Mouse (Mus musculus) kidney, postnatal 0 days (tissue): ENCODE measurements around the gene Wdr5. TPM values are rescaled to one million over a fixed set of nuclear protein-coding genes. Genes with fewer than 3 reads are reported as not detected.

Experiments
- ATAC-seq: fragments of 200-750 bp; cut with Nextera tagmentation; replicated peaks from 2 replicates; pipeline ENCODE4 v1.8.0; 2017; ENCODE audit warnings: low read depth, moderate number of reproducible peaks, moderate TSS enrichment, moderate library complexity; ENCODE audit not compliant: low FRiP score
- DNase-seq: peaks from one replicate; pipeline ENCODE4 v3.0.0-alpha.2; 2016; ENCODE audit warnings: low spot score
- H3K27ac ChIP-seq: fragments of 300-500 bp; sonication (generic); 2 replicates; pipeline ENCODE4 v1.5.1; 2014; ENCODE audit warnings: mild to moderate bottlenecking
- H3K27me3 ChIP-seq: fragments of 300-500 bp; sonication (generic); 2 replicates; pipeline ENCODE4 v1.6.1; 2014; ENCODE audit warnings: low read length, mixed read lengths; ENCODE audit not compliant: insufficient read depth
- H3K36me3 ChIP-seq: fragments of 300-500 bp; sonication (generic); 2 replicates; pipeline ENCODE4 v1.6.1; 2014; ENCODE audit warnings: low read length, mixed read lengths; ENCODE audit not compliant: insufficient read depth
- H3K4me1 ChIP-seq: fragments of 300-500 bp; sonication (generic); replicated peaks from 2 replicates; pipeline ENCODE4 v1.6.1; 2014; ENCODE audit warnings: antibody characterized with exemption, low read length, mixed read lengths; ENCODE audit not compliant: insufficient read depth
- H3K4me2 ChIP-seq: fragments of 300-500 bp; sonication (generic); 2 replicates; pipeline ENCODE4 v1.6.1; 2014; ENCODE audit warnings: mild to moderate bottlenecking, low read length, moderate library complexity, mixed read lengths
- H3K4me3 ChIP-seq: fragments of 300-500 bp; sonication (generic); replicated peaks from 2 replicates; pipeline ENCODE4 v1.5.1; 2014; ENCODE audit warnings: low read depth, low read length
- H3K9ac ChIP-seq: fragments of 300-500 bp; sonication (generic); 2 replicates; pipeline ENCODE4 v1.6.1; 2014; ENCODE audit warnings: low read depth, low read length
- H3K9me3 ChIP-seq: fragments of 300-500 bp; sonication (generic); replicated peaks from 2 replicates; pipeline ENCODE4 v1.6.1; 2016; ENCODE audit warnings: low read length, inconsistent platforms, mixed read lengths
- CTCF ChIP-seq: IDR thresholded peaks from 2 replicates; pipeline ENCODE4 v1.5.1; 2016; ENCODE audit warnings: antibody characterized with exemption, low read depth, mild to moderate bottlenecking, moderate library complexity
- WGBS: fragments of 180-500 bp; shearing (Covaris S2); extraction: QIAGEN DNeasy Blood & Tissue Kit; methylation state at CpG from one replicate; pipeline ENCODE4 v1.1.7; 2014; 5-methylcytosine and 5-hydroxymethylcytosine counted together
- polyA plus RNA-seq: library from polyadenylated mRNA; unstranded; fragments of >200 nt; fragmentation: Nextera tagmentation; extraction: Ambion mirVana; gene quantifications from 2 replicates; pipeline ENCODE4 v1.2.1, GENCODE M21; 2015

Wdr5 gene
- polyA plus RNA-seq, 1 experiment from 2014 or later, result 43.0 TPM

GRCm38 (mm10) chr2:27473911-27474310 lies 41.0 kb upstream of the Wdr5 start:
- ATAC-seq, result no peak
- Histone ChIP-seq H3K4me3 (peak overlapping the region; percentile 96), H3K27me3 (no peaks in the 10 kb centered on the region), H3K27ac (peak overlapping the region; percentile 98; the same call in 1 of the 2 replicates), H3K36me3 (no peaks in the 10 kb centered on the region), H3K4me2 (peak overlapping the region; percentile 72), H3K4me1 (peaks cover 30% of the 10 kb centered on the region), H3K9me3 (no peaks in the 10 kb centered on the region), H3K9ac (peak overlapping the region; percentile 93)
- WGBS, result 9% methylated on average over 4 of the region's 4 CpGs
- no peak for TF ChIP-seq CTCF
- no peak for DNase-seq

DNA sequence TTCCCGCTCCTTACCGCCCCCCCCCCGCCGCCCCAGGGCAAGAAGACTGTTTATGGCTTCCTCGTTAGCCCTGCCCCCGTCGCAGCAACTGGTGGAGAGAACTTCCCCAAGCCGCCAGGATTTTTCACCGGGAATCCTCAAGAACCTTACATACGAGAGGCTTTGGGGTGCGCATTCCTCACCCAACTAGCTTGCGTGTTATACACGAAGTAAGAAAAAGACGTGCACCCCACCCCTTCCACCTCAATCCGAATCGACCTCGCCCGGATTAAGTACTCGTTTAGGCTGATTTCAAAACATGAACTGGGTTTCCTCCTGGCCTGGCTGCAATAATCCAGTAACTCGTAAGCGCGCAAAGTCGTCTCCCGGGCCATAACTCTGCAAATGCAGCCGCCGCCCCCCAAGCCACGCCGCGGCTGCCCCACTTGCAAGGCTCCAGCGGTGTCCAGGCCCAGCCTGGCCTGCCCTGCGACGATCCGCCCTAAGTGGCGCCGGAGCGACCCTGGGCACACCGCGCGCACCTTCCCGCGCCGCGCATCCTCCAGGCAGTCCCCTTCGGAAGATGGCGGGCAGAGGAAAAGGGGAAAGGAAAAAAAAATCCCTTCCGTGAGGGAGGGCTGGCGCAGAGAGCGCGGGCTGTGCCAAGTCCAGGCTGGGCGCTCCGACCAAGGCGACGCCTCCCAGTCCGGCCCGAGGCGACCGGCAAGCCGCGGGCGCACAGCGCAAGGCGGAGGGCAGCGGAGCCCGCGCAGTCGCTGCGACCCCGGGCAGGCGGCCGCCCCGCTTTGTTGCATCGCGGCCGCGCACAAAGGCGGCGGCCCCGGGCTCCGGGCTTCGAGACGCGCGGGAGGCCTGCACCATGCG lies 40.1 kb upstream of the Wdr5 start:
- H3K4me1 ChIP-seq, result peaks cover 24% of the 10 kb centered on the region
- H3K36me3 ChIP-seq, result no peaks in the 10 kb centered on the region
- H3K27me3 ChIP-seq, result no peaks in the 10 kb centered on the region
- no peaks in the 10 kb centered on the region for H3K9me3 ChIP-seq
- no peak for TF ChIP-seq CTCF
- peak overlapping the region; percentile 93 for H3K9ac ChIP-seq
- ATAC-seq, result peak; percentile 18
- peak overlapping the region; percentile 72 for H3K4me2 ChIP-seq
- under 1% methylated on average over 79 of the region's 84 CpGs for WGBS
- DNase-seq, result peak; percentile 54
- H3K27ac ChIP-seq, result peak overlapping the region; percentile 98
- peak overlapping the region; percentile 96 for H3K4me3 ChIP-seq

DNA sequence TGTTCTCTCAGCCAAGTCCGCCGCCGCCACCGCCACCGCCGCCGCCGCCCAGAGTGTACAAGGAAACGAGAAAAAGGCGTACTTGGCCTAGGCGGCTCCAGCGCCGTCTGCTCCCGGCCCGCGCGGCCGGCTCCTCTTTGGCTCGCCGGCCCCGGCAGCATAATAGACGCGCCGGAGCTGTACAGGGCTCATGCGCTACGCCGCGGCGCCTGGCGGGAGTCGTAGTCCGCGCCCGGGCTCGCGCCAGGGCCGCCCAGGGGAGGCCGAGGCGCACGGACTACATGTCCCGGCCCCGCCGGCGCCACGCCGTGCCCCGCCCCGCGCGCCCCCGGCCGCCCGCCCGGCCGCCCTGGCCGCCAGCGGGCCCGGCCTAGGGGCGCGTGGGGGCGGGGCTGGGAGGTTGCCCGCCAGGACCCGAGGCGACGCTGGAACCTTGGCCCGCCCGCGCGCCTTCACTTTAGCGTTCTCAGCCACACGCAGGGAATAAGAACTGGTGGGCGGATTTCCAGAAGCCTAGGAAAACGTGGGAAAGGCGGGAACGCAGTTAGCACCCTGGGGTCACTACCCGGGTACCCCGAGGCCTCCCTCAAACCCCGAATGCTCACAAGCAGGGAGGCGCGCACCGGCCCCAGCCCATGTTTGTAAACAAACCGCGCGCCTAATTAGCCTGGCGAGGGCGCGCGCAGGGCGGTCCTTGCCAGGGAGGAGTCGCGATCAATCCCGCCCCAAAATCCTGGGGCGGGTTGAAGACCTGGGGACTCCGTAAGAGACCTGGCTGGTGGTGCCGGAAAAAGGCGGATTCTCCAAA lies 39.3 kb upstream of the Wdr5 start:
- H3K4me3 ChIP-seq, result peak overlapping the region; percentile 96
- ATAC-seq, result peak; percentile 98
- WGBS, result under 1% methylated on average over 90 of the region's 96 CpGs

DNA sequence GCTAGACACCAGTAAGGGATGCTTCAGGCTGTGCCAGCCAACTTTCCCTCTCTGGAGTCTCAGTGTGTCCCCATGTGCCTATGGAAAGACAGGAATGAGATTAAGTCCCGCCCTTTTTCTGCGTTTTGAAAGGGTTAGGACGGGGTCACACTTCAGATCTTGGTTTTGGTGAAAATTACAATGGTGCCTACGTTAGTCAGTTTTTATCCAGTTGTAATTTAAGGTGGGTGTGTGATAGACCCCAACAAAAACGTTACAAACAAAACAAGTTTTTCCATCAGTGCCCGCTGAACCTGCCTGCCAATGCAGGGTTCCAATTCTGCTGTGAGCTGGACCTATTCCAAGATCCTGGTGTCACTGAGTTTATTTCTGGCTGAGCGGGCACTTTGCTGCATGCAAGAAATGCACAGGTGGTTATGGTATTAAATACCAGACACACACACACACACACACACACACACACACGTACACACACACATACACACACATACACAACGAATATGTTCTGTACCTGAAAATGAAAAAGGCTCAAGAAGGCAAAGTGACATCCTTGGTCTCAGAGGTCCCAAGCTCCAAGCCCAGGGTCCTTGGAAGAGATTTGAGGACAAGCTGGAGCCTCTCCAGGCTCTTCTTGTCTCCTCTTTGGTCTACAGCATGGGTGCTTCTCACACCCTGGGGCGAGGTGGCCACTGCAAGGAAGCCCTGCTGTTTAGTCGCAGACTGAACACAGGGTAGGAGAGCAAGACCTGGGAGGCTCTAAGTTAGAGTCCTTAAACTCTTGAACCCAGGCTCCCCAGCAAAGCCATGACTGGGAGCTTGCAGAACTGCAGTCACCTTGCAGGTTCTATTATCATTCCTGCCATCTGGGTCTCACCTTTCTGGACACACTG lies 38.4 kb upstream of the Wdr5 start:
- ATAC-seq, result no peak
- H3K27ac ChIP-seq, result peak overlapping the region; percentile 98
- no peaks in the 10 kb centered on the region for H3K27me3 ChIP-seq
- H3K9me3 ChIP-seq, result no peaks in the 10 kb centered on the region
- no peak for DNase-seq
- H3K4me1 ChIP-seq, result peaks cover 19% of the 10 kb centered on the region
- H3K9ac ChIP-seq, result peak overlapping the region; percentile 93
- H3K36me3 ChIP-seq, result no peaks in the 10 kb centered on the region
- no peak for TF ChIP-seq CTCF
- H3K4me2 ChIP-seq, result peak overlapping the region; percentile 66
- 25% methylated on average over 11 of the region's 11 CpGs for WGBS
- H3K4me3 ChIP-seq, result peak overlapping the region; percentile 96

More for the DNA sequence above, 39.3 kb upstream of the Wdr5 start:
- Histone ChIP-seq H3K4me2 (peak overlapping the region; percentile 72), H3K9me3 (no peaks in the 10 kb centered on the region), H3K27me3 (no peaks in the 10 kb centered on the region), H3K27ac (peak overlapping the region; percentile 98), H3K4me1 (peaks cover 24% of the 10 kb centered on the region), H3K36me3 (no peaks in the 10 kb centered on the region), H3K9ac (peak overlapping the region; percentile 93)
- no peak for TF ChIP-seq CTCF
- DNase-seq, result peak; percentile 96

DNA sequence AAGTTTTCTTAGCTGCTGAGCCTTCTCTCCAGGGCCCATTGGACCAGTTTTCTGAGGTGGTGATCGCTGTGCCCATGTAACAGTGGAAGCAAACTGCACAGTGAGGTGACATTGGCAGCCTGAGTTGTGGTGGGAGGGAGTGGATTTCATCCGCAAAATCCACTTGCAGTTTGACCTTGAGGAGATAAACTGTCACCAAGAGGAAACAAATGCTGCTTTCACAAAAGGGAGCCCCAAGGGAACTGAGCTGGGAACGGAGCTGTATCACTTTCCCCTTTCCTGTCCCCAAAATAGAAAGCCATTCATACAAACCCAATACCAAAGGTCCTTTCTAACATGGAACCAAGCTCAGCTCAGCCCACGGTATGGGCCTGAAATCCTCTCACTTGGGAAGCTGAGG lies 35.1 kb upstream of the Wdr5 start:
- Histone ChIP-seq H3K27me3 (no peaks in the 10 kb centered on the region), H3K4me3 (no peak overlapping the region), H3K27ac (no peak overlapping the region), H3K4me2 (no peak overlapping the region), H3K36me3 (no peaks in the 10 kb centered on the region), H3K9ac (no peak overlapping the region), H3K4me1 (no peaks in the 10 kb centered on the region), H3K9me3 (no peaks in the 10 kb centered on the region)
- ATAC-seq (no peak), DNase-seq (no peak)
- WGBS, result 63% methylated on average over 4 of the region's 4 CpGs
- no peak for TF ChIP-seq CTCF
